Mouse (Mus musculus): ENCODE data around the gene Brinp2. TPM values are rescaled to one million over a fixed set of nuclear protein-coding genes. Genes with fewer than 3 reads are reported as not detected.
A peak's percentile ranks its signal among the peaks of the same experiment; 100 is the strongest.

Brinp2 gene
- 1 to 10 TPM in 1 of 2 experiments, under 1 TPM in 1; 0.38 to 1.1 TPM for total RNA-seq (2021)
- long read RNA-seq, experiment 1, full-length matches to known transcripts, result 1 of 4 reads
- long read RNA-seq, experiment 1, partial matches to known transcripts, result 2 of 4 reads
- long read RNA-seq, experiment 1, other reads (novel, unspliced or antisense), result 1 of 4 reads
- long read RNA-seq, experiment 2, result 0 reads

DNA sequence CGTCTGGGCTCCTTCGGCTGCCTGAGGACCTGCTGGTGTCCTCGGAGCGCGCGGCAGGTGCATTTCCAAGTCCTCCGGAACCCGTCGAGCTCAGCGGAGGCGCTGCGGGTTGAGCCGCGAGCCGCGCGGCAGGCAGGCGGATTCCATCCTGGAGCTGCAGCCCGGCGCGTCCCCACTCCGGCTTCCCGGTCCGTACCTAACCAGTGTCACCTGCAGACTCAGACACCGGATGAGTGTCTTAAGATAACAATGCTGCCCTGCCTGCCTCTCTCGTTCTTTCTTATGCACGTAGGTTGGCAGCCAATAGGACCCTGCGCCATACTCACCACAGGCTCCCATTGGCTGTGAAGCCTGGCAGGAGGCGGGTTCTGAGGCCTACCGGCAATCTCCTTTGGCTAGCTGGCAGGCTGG, at the start of gene Brinp2:
TSS of gene Brinp2 (minus strand) at position 276 of the 411 bp plus-strand sequence.
- peak; percentile 77 for DNase-seq
- H3K4me3 ChIP-seq, result peak within 1 kb of the TSS; percentile 72
- no peak for TF ChIP-seq CTCF (IDR thresholded peaks at IDR 0.05)
- no peak within 1 kb of the TSS for H3K27ac ChIP-seq
- intact Hi-C loops (cut with DNase I), result no loop called here

DNA sequence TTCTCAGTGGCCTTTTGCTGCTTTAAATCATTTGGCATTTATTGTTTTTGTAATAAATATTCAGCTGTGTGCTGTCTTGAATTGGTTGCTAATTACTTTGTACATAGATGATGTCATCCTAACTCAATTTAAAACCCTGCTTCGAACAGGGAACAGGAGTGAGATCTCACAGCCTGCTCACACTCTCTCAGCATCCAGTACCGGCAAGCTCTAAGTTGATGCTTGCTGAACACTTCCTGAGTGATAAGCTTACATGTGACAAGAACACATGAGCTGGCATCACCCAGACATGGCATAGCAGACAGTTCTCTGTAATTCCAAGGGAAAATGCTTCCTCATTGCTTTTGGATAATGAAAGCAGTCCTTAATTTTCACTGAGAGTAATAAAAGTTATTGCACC, 44.8 kb upstream of the Brinp2 start:
- Histone ChIP-seq H3K4me3 (no peak overlapping the region), H3K27ac (no peak overlapping the region)
- no peak for TF ChIP-seq CTCF (IDR thresholded peaks at IDR 0.05)
- no peak for DNase-seq
- intact Hi-C loops (cut with DNase I), result no loop called here

DNA sequence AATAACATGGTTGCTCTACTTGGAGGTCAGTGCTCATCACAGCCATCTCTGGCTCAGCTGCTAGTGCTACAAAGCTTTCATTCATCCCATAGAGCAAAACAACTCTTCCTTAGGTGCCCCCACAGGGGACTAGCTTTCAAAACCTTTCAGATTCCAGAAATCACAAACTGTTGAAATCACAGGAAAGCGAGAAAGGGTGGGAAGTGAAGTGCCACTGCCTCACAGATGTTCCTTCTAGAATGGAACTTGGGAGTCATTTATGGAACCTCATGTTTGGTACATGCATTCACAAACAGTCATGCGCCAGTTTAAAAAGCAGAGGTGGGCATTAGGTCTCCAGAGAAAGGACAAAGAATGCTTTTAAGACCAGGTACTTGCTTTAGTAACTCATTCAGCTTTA, 40.9 kb upstream of the Brinp2 start:
- no peak for DNase-seq
- H3K27ac ChIP-seq, result no peak overlapping the region
- intact Hi-C loops (cut with DNase I), result no loop called here
- TF ChIP-seq CTCF (IDR thresholded peaks at IDR 0.05), result no peak
- H3K4me3 ChIP-seq, result no peak overlapping the region

DNA sequence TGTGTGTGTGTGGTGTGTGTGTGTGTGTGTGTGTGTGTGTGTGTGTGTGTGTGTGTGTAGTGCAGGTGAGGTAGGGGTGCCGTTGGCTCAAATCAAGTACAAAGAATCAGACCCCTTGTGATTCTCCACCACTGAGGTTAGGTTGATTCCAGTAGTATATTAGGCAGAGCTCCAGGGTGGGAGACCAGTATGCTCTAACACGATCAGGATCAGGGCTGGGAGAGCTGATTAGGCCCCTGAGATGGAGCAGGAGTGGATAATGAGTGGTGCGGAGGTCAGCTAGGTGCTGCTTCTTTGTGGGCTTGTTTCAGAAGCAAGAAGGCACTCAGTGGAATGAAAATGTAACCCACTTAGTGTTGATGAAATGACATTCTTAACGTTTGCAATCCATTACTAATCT, 34.6 kb upstream of the Brinp2 start:
- no peak overlapping the region for H3K27ac ChIP-seq
- no peak for DNase-seq
- TF ChIP-seq CTCF (IDR thresholded peaks at IDR 0.05), result no peak
- H3K4me3 ChIP-seq, result no peak overlapping the region
- intact Hi-C loops (cut with DNase I), result no loop called here

DNA sequence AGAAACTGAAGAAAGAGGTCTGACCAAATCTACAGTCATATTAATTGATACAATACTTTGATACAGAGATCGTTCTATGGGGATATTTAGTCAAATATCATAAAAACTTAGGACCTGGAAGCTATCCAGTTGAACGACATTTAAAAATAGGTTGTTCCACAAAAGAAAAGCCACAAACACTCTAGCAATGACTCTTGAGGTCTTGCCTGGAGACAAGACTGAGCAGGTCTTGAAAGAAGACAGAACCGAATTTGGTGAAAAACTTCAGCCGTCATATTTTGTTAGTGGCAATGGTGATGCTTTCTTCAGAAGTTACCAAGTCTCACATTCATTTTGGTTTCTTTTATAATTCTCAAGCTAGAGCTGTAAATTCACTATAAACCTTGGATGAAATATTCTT, 32.9 kb upstream of the Brinp2 start:
- intact Hi-C loops (cut with DNase I), result no loop called here
- Histone ChIP-seq H3K27ac (no peak overlapping the region), H3K4me3 (no peak overlapping the region)
- no peak for DNase-seq
- no peak for TF ChIP-seq CTCF (IDR thresholded peaks at IDR 0.05)

DNA sequence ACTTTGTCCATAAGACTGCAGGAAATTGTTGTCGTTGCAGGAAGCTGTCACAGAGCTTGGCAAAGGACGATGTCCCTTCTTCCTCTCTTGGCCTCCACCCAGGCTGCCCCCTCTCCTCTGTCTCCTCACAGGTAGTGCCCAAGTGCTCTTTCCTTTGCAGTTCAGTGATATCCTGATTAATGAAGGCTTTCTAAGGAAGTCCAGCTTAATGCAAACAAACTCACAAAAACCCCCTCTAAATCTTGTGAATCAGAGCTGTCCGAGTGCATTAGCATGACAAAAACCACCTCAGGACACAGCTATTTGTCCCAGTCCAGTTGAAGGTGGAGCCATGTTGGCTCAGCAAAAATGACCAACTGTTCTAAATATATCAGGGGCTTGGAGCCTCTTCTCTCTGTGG, 30.7 kb upstream of the Brinp2 start:
- no peak for DNase-seq
- no peak for TF ChIP-seq CTCF (IDR thresholded peaks at IDR 0.05)
- Histone ChIP-seq H3K4me3 (no peak overlapping the region), H3K27ac (no peak overlapping the region)
- intact Hi-C loops (cut with DNase I), result no loop called here

DNA sequence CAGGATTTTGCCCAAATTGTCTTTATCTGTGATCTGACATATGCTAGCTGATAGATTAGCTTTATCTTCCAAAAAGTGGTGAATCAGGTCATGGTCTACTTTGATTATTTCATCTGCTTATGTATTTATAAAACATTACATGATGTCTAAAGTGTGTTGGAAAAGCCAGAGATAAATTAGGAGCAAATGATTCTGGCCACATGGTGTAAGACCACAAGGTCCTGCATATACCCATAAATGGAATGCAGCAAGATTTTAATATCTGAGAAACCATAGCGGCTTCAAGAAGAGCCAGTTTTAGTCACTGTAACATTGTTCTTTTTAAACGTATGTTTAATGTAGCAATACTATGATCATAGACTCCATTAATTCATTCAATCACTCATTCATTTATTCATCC, 29.2 kb upstream of the Brinp2 start:
- no peak for TF ChIP-seq CTCF (IDR thresholded peaks at IDR 0.05)
- intact Hi-C loops (cut with DNase I), result no loop called here

DNA sequence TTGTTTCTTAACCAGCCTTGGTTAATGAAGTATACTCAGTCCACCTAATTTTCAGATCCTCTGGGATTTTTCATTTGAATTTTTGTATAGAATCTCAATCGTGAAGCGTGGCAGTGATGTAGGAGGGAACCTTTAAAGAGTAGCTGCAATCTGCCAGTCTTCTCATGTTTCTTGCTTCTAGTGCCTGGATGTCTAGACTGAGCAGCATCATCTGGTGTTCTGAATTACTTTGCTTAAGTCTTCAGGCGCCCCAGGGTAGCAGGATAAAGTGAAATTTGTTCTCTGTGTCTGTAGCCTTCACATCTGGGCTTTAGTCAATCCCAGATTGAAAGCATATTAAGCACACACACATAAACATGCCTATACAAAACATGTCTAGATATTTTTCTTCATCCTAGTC, 27.1 kb upstream of the Brinp2 start:
- no peak for TF ChIP-seq CTCF (IDR thresholded peaks at IDR 0.05)
- Histone ChIP-seq H3K4me3 (no peak overlapping the region), H3K27ac (no peak overlapping the region)
- intact Hi-C loops (cut with DNase I), result no loop called here
- DNase-seq, result no peak

More for the DNA sequence above, 29.2 kb upstream of the Brinp2 start:
- Histone ChIP-seq H3K4me3 (no peak overlapping the region), H3K27ac (no peak overlapping the region)
- no peak for DNase-seq

DNA sequence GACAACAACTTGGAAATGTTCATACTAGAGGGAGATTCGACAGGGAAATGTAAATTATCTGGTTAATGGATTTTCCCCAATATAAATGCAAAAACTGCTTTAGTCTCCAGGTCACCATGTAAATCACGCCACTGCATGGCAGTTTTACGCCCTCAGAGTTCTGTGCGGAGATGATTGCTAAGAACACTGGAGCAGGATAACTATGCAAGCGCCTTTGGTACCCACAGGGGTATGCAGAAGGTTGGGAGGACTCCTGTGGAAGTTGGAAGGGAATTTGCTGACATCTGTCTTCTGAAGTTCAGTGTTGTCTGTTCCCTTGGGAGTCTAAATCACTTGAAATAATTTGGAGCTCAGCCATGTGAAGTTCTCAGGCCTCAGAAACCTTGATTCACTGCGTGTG, 26.2 kb upstream of the Brinp2 start:
- DNase-seq, result no peak
- intact Hi-C loops (cut with DNase I), result no loop called here
- TF ChIP-seq CTCF (IDR thresholded peaks at IDR 0.05), result no peak
- Histone ChIP-seq H3K4me3 (no peak overlapping the region), H3K27ac (no peak overlapping the region)

DNA sequence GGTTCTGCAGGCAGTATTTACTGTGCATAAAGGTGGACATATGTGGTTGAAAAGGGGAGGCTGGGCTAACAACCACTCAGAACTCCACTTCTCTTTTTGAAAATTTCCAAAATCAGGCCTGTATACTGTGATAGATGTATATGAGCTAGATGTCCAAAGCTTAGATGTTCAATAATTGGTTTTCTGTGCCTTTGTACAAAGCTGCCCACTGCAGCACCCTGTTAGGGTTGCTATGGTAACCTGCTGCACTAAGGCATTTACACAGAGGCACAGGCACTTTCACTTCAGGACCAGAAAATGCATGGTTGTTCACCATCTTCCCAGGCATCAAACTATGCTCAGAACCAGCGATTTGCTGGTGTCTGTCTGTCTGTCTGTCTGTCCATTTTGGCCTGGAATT, 8.3 kb upstream of the Brinp2 start:
- intact Hi-C loops (cut with DNase I), result no loop called here
- no peak for TF ChIP-seq CTCF (IDR thresholded peaks at IDR 0.05)

DNA sequence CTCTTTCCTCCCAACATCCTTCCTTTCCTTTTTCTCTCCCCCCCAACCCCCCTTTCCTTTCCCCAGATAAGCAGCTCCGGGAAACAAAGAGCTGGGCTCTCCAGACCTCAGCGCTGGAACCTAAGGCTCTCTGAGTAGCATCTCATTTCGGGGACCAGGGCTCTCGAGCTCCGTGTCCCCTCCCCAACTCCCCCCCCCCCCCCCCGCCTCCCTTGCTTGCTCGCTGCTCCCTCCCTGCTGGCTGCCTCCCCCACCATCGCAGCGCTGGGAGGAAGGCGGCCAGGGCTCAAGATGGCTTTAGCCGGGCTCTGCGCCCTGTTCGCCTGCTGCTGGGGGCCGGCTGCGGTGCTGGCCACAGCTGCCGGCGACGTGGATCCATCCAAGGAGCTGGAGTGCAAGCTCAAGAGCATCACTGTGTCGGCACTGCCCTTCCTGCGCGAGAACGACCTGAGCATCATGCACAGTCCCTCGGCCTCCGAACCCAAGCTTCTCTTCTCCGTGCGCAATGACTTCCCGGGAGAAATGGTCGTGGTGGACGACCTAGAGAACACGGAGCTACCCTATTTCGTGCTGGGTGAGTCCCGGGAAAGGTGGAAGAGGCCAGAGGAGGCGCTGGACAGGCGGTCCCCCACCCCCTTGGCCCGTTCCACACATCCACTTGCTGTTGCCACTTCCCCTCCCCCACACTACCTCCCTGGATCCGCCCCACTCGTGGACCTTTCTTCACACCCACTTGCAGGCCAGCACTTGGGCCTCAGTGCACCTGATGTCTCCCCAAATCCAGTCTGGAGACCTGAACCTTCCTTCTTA, 6.4 kb upstream of the Brinp2 start:
- H3K27ac ChIP-seq, result no peak overlapping the region
- peak overlapping the region; percentile 35 for H3K4me3 ChIP-seq
- intact Hi-C loops (cut with DNase I), result no loop called here
- no peak for TF ChIP-seq CTCF (IDR thresholded peaks at IDR 0.05)
- DNase-seq, result no peak

More for the DNA sequence above, 8.3 kb upstream of the Brinp2 start:
- H3K27ac ChIP-seq, result no peak overlapping the region
- no peak for DNase-seq
- no peak overlapping the region for H3K4me3 ChIP-seq

DNA sequence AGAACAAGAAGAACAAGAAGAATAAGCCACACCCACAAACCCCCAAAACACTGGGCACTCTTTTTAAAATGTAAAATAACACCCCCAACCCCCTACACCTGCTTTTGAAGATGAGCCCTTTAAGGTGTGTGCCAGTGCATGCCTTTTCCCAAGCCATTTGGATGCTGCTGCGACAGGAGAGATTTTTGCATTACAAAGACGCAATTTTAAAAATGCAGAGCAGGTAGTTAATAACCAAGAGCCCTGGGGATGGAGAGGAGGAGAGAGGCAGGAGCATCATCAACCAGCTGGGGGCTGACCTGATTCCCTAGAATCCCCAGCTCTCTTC, 5.8 kb upstream of the Brinp2 start, which contains the start of gene Astn1:
TSS of gene Astn1 (plus strand) at position 310 of the 328 bp plus-strand sequence.
- no peak for TF ChIP-seq CTCF (IDR thresholded peaks at IDR 0.05)
- no peak for DNase-seq
- peak within 1 kb of the TSS; percentile 35 for H3K4me3 ChIP-seq
- intact Hi-C loops (cut with DNase I), result no loop called here
- no peak within 1 kb of the TSS for H3K27ac ChIP-seq

DNA sequence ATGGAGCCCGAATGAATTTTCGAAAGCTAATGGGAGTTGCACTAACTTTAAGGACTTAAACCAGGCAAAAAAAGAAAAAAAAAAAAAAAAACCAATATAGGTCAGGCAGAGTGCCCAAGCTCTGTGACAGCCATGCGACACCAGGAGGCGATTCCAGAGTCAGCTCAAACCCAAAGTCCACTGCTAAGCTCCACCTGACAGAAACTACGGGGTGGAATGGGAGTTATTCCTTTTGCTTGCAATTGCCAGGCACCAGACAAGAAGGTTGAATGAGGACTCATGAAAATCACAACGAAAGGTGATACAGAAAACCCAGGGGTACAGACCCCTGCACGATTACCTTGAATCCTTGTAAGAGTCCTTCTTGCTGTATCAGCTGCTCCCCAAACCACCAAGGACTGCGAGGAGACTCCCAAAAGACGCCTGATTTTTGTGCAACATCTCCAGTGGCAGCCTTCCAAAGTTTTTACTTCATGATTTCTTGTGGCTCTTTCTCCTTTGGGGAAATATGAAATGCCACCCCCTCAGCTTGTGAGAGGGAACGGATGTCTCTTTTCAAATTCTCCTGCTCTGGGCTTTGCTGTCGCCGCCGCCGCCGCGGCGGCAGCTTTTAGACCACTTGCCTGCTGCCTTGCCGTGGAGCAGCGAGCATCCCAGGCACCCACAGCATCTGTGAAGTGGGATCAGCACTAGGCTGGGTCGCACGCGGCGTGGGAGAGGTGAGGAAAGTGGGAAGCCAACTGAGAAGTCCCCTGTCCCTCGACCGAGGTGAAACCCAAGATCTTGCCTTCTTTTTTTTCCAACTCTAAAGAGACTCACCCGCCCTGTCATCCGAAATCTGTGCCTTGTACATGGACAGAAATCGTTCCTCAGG, 712 bp downstream of the Brinp2 start:
- DNase-seq, result no peak
- no peak for TF ChIP-seq CTCF (IDR thresholded peaks at IDR 0.05)
- peak overlapping the region; percentile 72 for H3K4me3 ChIP-seq
- H3K27ac ChIP-seq, result no peak overlapping the region
- intact Hi-C loops (cut with DNase I), result no loop called here

Measured in gastrocnemius, adult 2 months (tissue).